Mouse (Mus musculus): ENCODE data around the gene Tmx2.

- TF ChIP-seq CTCF (IDR thresholded peaks at IDR 0.05; ENCODE audit: borderline replicate concordance, insufficient read depth, low read depth, low read length) (no peak), POLR2A (IDR thresholded peaks at IDR 0.05; ENCODE audit: borderline replicate concordance, insufficient read depth, low read length) (no peak)
Measured at GRCm38 (mm10) chr2:84707523-84707922, 28.6 kb upstream of the Tmx2 start.

Measured in cerebellum, adult 2 months (tissue).